Mouse (Mus musculus): Measurements from ENCODE around the gene Stk10. TPM values are rescaled to one million over a fixed set of nuclear protein-coding genes. Genes with fewer than 3 reads are reported as not detected.
A peak's percentile ranks its signal among the peaks of the same experiment; 100 is the strongest.

The Stk10 gene
- polyA plus RNA-seq, 1 experiment from 2014 or later = 3.2 TPM

- ATAC-seq (ENCODE audit: insufficient number of reproducible peaks, low FRiP score) = no peak
- Histone ChIP-seq H3K36me3 (no peaks in the 10 kb centered on the region), H3K27me3 (replicated peaks) (no peaks in the 10 kb centered on the region), H3K27ac (ENCODE audit: poor library complexity, severe bottlenecking) (no peak overlapping the region), H3K9ac (no peak overlapping the region), H3K9me3 (replicated peaks) (0 out of 2 replicates have a peak, but pooled peaks cover 1% of the 10 kb centered on the region), H3K4me3 (no peak overlapping the region), H3K4me1 (replicated peaks) (peaks cover 7% of the 10 kb centered on the region; the same call in 1 of the 2 replicates), H3K4me2 (no peak overlapping the region)
- WGBS = 84% methylated on average over 12 of the region's 12 CpGs
Observed at GRCm38 (mm10) chr11:32589201-32589600, 56.1 kb downstream of the Stk10 start.

- 0 out of 2 replicates have a peak, but pooled peaks cover under 1% of the 10 kb centered on the region for H3K36me3 ChIP-seq
- WGBS = 83% methylated on average over 8 of the region's 8 CpGs
- peaks cover 7% of the 10 kb centered on the region; the same call in 1 of the 2 replicates for H3K4me1 ChIP-seq (replicated peaks)
- H3K4me2 ChIP-seq = no peak overlapping the region
- no peak overlapping the region for H3K27ac ChIP-seq (ENCODE audit: poor library complexity, severe bottlenecking)
- no peak overlapping the region for H3K9ac ChIP-seq
- 0 out of 2 replicates have a peak, but pooled peaks cover 4% of the 10 kb centered on the region for H3K9me3 ChIP-seq (replicated peaks)
- no peaks in the 10 kb centered on the region for H3K27me3 ChIP-seq (replicated peaks)
- H3K4me3 ChIP-seq = no peak overlapping the region
- no peak for ATAC-seq (ENCODE audit: insufficient number of reproducible peaks, low FRiP score)
Observed at GRCm38 (mm10) chr11:32589791-32590190, 56.7 kb downstream of the Stk10 start.

GRCm38 (mm10) chr11:32590205-32590604, 57.1 kb downstream of the Stk10 start:
- Histone ChIP-seq H3K27ac (ENCODE audit: poor library complexity, severe bottlenecking) (no peak overlapping the region), H3K9ac (no peak overlapping the region), H3K36me3 (0 out of 2 replicates have a peak, but pooled peaks cover 4% of the 10 kb centered on the region), H3K9me3 (replicated peaks) (0 out of 2 replicates have a peak, but pooled peaks cover 4% of the 10 kb centered on the region), H3K4me1 (replicated peaks) (peaks cover 7% of the 10 kb centered on the region; the same call in 1 of the 2 replicates), H3K4me3 (no peak overlapping the region), H3K4me2 (no peak overlapping the region), H3K27me3 (replicated peaks) (no peaks in the 10 kb centered on the region)
- WGBS = 79% methylated on average over 6 of the region's 6 CpGs
- no peak for ATAC-seq (ENCODE audit: insufficient number of reproducible peaks, low FRiP score)

GRCm38 (mm10) chr11:32591921-32592850, 59.1 kb downstream of the Stk10 start:
- Histone ChIP-seq H3K27ac (ENCODE audit: poor library complexity, severe bottlenecking) (no peak overlapping the region), H3K9me3 (replicated peaks) (peaks cover 8% of the 10 kb centered on the region; the same call in 1 of the 2 replicates), H3K27me3 (replicated peaks) (no peaks in the 10 kb centered on the region), H3K9ac (no peak overlapping the region), H3K36me3 (0 out of 2 replicates have a peak, but pooled peaks cover 11% of the 10 kb centered on the region), H3K4me3 (no peak overlapping the region), H3K4me2 (no peak overlapping the region), H3K4me1 (replicated peaks) (peaks cover 7% of the 10 kb centered on the region; the same call in 1 of the 2 replicates)
- WGBS = 77% methylated on average over 12 of the region's 12 CpGs
- ATAC-seq (ENCODE audit: insufficient number of reproducible peaks, low FRiP score) = no peak

GRCm38 (mm10) chr11:32593081-32593480, 60.0 kb downstream of the Stk10 start:
- no peaks in the 10 kb centered on the region for H3K27me3 ChIP-seq (replicated peaks)
- no peak overlapping the region for H3K9ac ChIP-seq
- no peak for ATAC-seq (ENCODE audit: insufficient number of reproducible peaks, low FRiP score)
- no peak overlapping the region for H3K4me3 ChIP-seq
- H3K4me1 ChIP-seq (replicated peaks) = peaks cover 3% of the 10 kb centered on the region; the same call in 1 of the 2 replicates
- no peak overlapping the region for H3K4me2 ChIP-seq
- no peak overlapping the region for H3K27ac ChIP-seq (ENCODE audit: poor library complexity, severe bottlenecking)
- WGBS = 73% methylated on average over 7 of the region's 7 CpGs
- peaks cover 8% of the 10 kb centered on the region; the same call in 1 of the 2 replicates for H3K9me3 ChIP-seq (replicated peaks)
- 0 out of 2 replicates have a peak, but pooled peaks cover 11% of the 10 kb centered on the region for H3K36me3 ChIP-seq

- no peak for ATAC-seq (ENCODE audit: insufficient number of reproducible peaks, low FRiP score)
Observed at GRCm38 (mm10) chr11:32594122-32594521, 61.0 kb downstream of the Stk10 start.

GRCm38 (mm10) chr11:32600371-32600770, 67.3 kb downstream of the Stk10 start:
- no peak for ATAC-seq (ENCODE audit: insufficient number of reproducible peaks, low FRiP score)
- no peak overlapping the region for H3K27ac ChIP-seq (ENCODE audit: poor library complexity, severe bottlenecking)
- peaks cover 25% of the 10 kb centered on the region for H3K4me1 ChIP-seq (replicated peaks)
- H3K9me3 ChIP-seq (replicated peaks) = peaks cover 4% of the 10 kb centered on the region; the same call in 1 of the 2 replicates
- H3K9ac ChIP-seq = no peak overlapping the region
- no peak overlapping the region for H3K4me3 ChIP-seq
- H3K27me3 ChIP-seq (replicated peaks) = no peaks in the 10 kb centered on the region
- H3K36me3 ChIP-seq = 0 out of 2 replicates have a peak, but pooled peaks cover 5% of the 10 kb centered on the region
- no peak overlapping the region for H3K4me2 ChIP-seq
- 92% methylated on average over 6 of the region's 6 CpGs for WGBS

More at GRCm38 (mm10) chr11:32594122-32594521, 61.0 kb downstream of the Stk10 start:
- H3K4me1 ChIP-seq (replicated peaks) = no peaks in the 10 kb centered on the region
- 0 out of 2 replicates have a peak, but pooled peaks cover 11% of the 10 kb centered on the region for H3K36me3 ChIP-seq
- no peak overlapping the region for H3K9ac ChIP-seq
- H3K27ac ChIP-seq (ENCODE audit: poor library complexity, severe bottlenecking) = no peak overlapping the region
- H3K9me3 ChIP-seq (replicated peaks) = peaks cover 8% of the 10 kb centered on the region; the same call in 1 of the 2 replicates
- no peak overlapping the region for H3K4me2 ChIP-seq
- 95% methylated on average over 4 of the region's 4 CpGs for WGBS
- no peak overlapping the region for H3K4me3 ChIP-seq
- no peaks in the 10 kb centered on the region for H3K27me3 ChIP-seq (replicated peaks)

- Histone ChIP-seq H3K36me3 (0 out of 2 replicates have a peak, but pooled peaks cover 6% of the 10 kb centered on the region), H3K4me3 (no peak overlapping the region), H3K9ac (no peak overlapping the region), H3K4me1 (replicated peaks) (peaks cover 31% of the 10 kb centered on the region), H3K27me3 (replicated peaks) (no peaks in the 10 kb centered on the region), H3K9me3 (replicated peaks) (no peaks in the 10 kb centered on the region), H3K4me2 (peak overlapping the region; percentile 48), H3K27ac (ENCODE audit: poor library complexity, severe bottlenecking) (no peak overlapping the region)
- peak; percentile 58; the same call in 1 of the 2 replicates for ATAC-seq (ENCODE audit: insufficient number of reproducible peaks, low FRiP score)
- WGBS = 37% methylated on average over 12 of the region's 12 CpGs
Observed at GRCm38 (mm10) chr11:32601528-32602323, 68.6 kb downstream of the Stk10 start.

- ATAC-seq (ENCODE audit: insufficient number of reproducible peaks, low FRiP score) = no peak
Observed at GRCm38 (mm10) chr11:32604663-32605062, 71.6 kb downstream of the Stk10 start.

GRCm38 (mm10) chr11:32605131-32605860, 72.2 kb downstream of the Stk10 start:
- Histone ChIP-seq H3K4me2 (peak overlapping the region; percentile 15), H3K9ac (no peak overlapping the region), H3K9me3 (replicated peaks) (no peaks in the 10 kb centered on the region), H3K27ac (ENCODE audit: poor library complexity, severe bottlenecking) (peak overlapping the region; percentile 76), H3K4me3 (no peak overlapping the region), H3K27me3 (replicated peaks) (no peaks in the 10 kb centered on the region), H3K4me1 (replicated peaks) (peaks cover 31% of the 10 kb centered on the region), H3K36me3 (0 out of 2 replicates have a peak, but pooled peaks cover 5% of the 10 kb centered on the region)
- WGBS = 34% methylated on average over 7 of the region's 7 CpGs
- ATAC-seq (ENCODE audit: insufficient number of reproducible peaks, low FRiP score) = no peak

More at GRCm38 (mm10) chr11:32604663-32605062, 71.6 kb downstream of the Stk10 start:
- peak overlapping the region; percentile 76 for H3K27ac ChIP-seq (ENCODE audit: poor library complexity, severe bottlenecking)
- no peaks in the 10 kb centered on the region for H3K9me3 ChIP-seq (replicated peaks)
- H3K27me3 ChIP-seq (replicated peaks) = no peaks in the 10 kb centered on the region
- 42% methylated on average over 4 of the region's 4 CpGs for WGBS
- 0 out of 2 replicates have a peak overlapping the region, but pooled peaks have one; percentile 34 for H3K9ac ChIP-seq
- 0 out of 2 replicates have a peak, but pooled peaks cover 5% of the 10 kb centered on the region for H3K36me3 ChIP-seq
- no peak overlapping the region for H3K4me3 ChIP-seq
- H3K4me1 ChIP-seq (replicated peaks) = peaks cover 31% of the 10 kb centered on the region
- peak overlapping the region; percentile 15 for H3K4me2 ChIP-seq

Data from heart, embryonic 12.5 days (tissue).